Mouse (Mus musculus): ENCODE measurements around the gene Usp37.

DNA sequence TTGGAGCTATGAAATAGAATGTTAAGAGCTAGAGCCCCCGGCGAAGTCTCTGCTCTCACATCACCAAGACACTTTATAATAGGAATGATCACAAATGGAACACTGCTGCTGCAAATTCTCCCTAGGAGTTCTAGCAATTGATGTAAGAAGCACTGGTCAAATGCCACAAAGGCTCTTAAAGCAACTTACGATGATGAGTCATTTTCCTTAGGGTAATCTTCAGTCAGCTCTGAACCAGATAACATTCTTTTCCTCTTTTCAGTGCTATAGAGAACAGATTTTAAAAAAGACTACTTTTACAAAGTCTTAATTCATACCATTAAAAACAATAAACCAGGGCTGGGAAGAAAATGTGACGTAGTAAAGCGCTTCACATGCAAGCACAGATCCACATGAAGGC lies 58.3 kb downstream of the Usp37 start:
- TF ChIP-seq GATA1 (IDR thresholded peaks at IDR 0.05; ENCODE audit: borderline replicate concordance, low read length) (no peak), CTCF (IDR thresholded peaks at IDR 0.05; ENCODE audit: low read depth, low read length) (no peak), TAL1 (conservative IDR thresholded peaks at IDR 0.05; ENCODE audit: low read depth, low read length) (no peak), POLR2AphosphoS5 (IDR thresholded peaks at IDR 0.05; ENCODE audit: insufficient replicate concordance, low read depth, low read length) (no peak)

Measured in G1E (cell line).